Mouse (Mus musculus) thymus, postnatal 25 days (tissue): ENCODE measurements around the gene Sco1.
"Not testable (repeated sequence)": the region's sequence is repeated elsewhere in the genome, so short reads cannot be mapped to it uniquely, and the experiment has no call there.

Experiments
- DNase-seq: peaks from one replicate; pipeline ENCODE4 v3.0.0; 2022

The Sco1 gene

GRCm38 (mm10) chr11:67086467-67087164 is 34.1 kb downstream of the Sco1 start:
- DNase-seq, result no peak

GRCm38 (mm10) chr11:67087225-67087624 is 34.8 kb downstream of the Sco1 start:
- no peak for DNase-seq

GRCm38 (mm10) chr11:67092354-67092753 is 39.9 kb downstream of the Sco1 start:
- not testable (repeated sequence) for DNase-seq

GRCm38 (mm10) chr11:67093201-67093600 is 40.7 kb downstream of the Sco1 start:
- DNase-seq, result no peak

GRCm38 (mm10) chr11:67093652-67094051 is 41.2 kb downstream of the Sco1 start:
- DNase-seq, result no peak

- no peak for DNase-seq
Measured at GRCm38 (mm10) chr11:67094470-67094869, 42.0 kb downstream of the Sco1 start.

GRCm38 (mm10) chr11:67097709-67098108 is 45.2 kb downstream of the Sco1 start:
- no peak for DNase-seq

- DNase-seq, result no peak
Measured at GRCm38 (mm10) chr11:67098427-67098826, 46.0 kb downstream of the Sco1 start.

GRCm38 (mm10) chr11:67099241-67099640 is 46.8 kb downstream of the Sco1 start:
- DNase-seq, result no peak

- peak; percentile 20 for DNase-seq
Measured at GRCm38 (mm10) chr11:67100169-67100568, 47.7 kb downstream of the Sco1 start.

- DNase-seq, result peak; percentile 34
Measured at GRCm38 (mm10) chr11:67101713-67102112, 49.2 kb downstream of the Sco1 start.

GRCm38 (mm10) chr11:67103256-67103655 is 50.8 kb downstream of the Sco1 start:
- DNase-seq, result no peak

- no peak for DNase-seq
Measured at GRCm38 (mm10) chr11:67104242-67104641, 51.8 kb downstream of the Sco1 start.

- no peak for DNase-seq
Measured at GRCm38 (mm10) chr11:67104714-67105113, 52.2 kb downstream of the Sco1 start.

- DNase-seq, result no peak
Measured at GRCm38 (mm10) chr11:67105689-67106088, 53.2 kb downstream of the Sco1 start.

GRCm38 (mm10) chr11:67106973-67107372 is 54.5 kb downstream of the Sco1 start:
- DNase-seq, result no peak

- DNase-seq, result peak; percentile 35
Measured at GRCm38 (mm10) chr11:67110168-67110948, 57.9 kb downstream of the Sco1 start.

GRCm38 (mm10) chr11:67112019-67112850 is 59.8 kb downstream of the Sco1 start:
- peak; percentile 57 for DNase-seq

- peak; percentile 43 for DNase-seq
Measured at GRCm38 (mm10) chr11:67112851-67113202, 60.4 kb downstream of the Sco1 start.

- no peak for DNase-seq
Measured at GRCm38 (mm10) chr11:67113381-67113780, 60.9 kb downstream of the Sco1 start.

- no peak for DNase-seq
Measured at GRCm38 (mm10) chr11:67114261-67114660, 61.8 kb downstream of the Sco1 start.

- DNase-seq, result no peak
Measured at GRCm38 (mm10) chr11:67114901-67115300, 62.4 kb downstream of the Sco1 start.
